Mouse (Mus musculus) heart, embryonic 13.5 days (tissue): ENCODE results near the gene Nudt16l1. TPM values are rescaled to one million over a fixed set of nuclear protein-coding genes. Genes with fewer than 3 reads are reported as not detected.
A peak's percentile ranks its signal among the peaks of the same experiment; 100 is the strongest.

ENCODE experiments used
- ATAC-seq: fragments of 200-750 bp; cut with Nextera tagmentation; 2 replicates; pipeline ENCODE4 v1.8.0; 2017; ENCODE audit warnings: moderate TSS enrichment; ENCODE audit not compliant: insufficient number of reproducible peaks, low FRiP score, low TSS enrichment; ENCODE audit errors: extremely low read depth
- H3K27ac ChIP-seq: fragments of 300-500 bp; sonication (generic); replicated peaks from 2 replicates; pipeline ENCODE4 v1.5.1; 2015; ENCODE audit warnings: moderate library complexity, mild to moderate bottlenecking, inconsistent platforms
- H3K27me3 ChIP-seq: fragments of 300-500 bp; sonication (generic); replicated peaks from 2 replicates; pipeline ENCODE4 v1.6.1; 2015; ENCODE audit warnings: mild to moderate bottlenecking, inconsistent platforms
- H3K36me3 ChIP-seq: fragments of 300-500 bp; sonication (generic); 2 replicates; pipeline ENCODE4 v1.6.1; 2015; ENCODE audit warnings: mild to moderate bottlenecking, inconsistent platforms
- H3K4me1 ChIP-seq: fragments of 300-500 bp; sonication (generic); 2 replicates; pipeline ENCODE4 v1.6.1; 2015; ENCODE audit warnings: inconsistent platforms
- H3K4me2 ChIP-seq: fragments of 300-500 bp; sonication (generic); 2 replicates; pipeline ENCODE4 v1.6.1; 2015; ENCODE audit warnings: inconsistent platforms, mild to moderate bottlenecking, moderate library complexity
- H3K4me3 ChIP-seq: fragments of 300-500 bp; sonication (generic); 2 replicates; pipeline ENCODE4 v1.5.1; 2015; ENCODE audit warnings: moderate library complexity, mild to moderate bottlenecking, inconsistent platforms
- H3K9ac ChIP-seq: fragments of 300-500 bp; sonication (generic); 2 replicates; pipeline ENCODE4 v1.6.1; 2015; ENCODE audit warnings: inconsistent platforms, mild to moderate bottlenecking, moderate library complexity
- H3K9me3 ChIP-seq: fragments of 300-500 bp; sonication (generic); 2 replicates; pipeline ENCODE4 v1.6.1; 2016; ENCODE audit warnings: inconsistent platforms
- whole genome bisulfite sequencing: fragments of 180-500 bp; shearing (Covaris S2); methylation state at CpG from one replicate; pipeline ENCODE4 v1.1.7; 2015; ENCODE audit warnings: mixed read lengths; 5-methylcytosine and 5-hydroxymethylcytosine counted together
- polyA plus RNA-seq: library from polyadenylated mRNA; unstranded; fragments of >200 nt; fragmentation: Nextera tagmentation; extraction: Ambion mirVana; gene quantifications from 2 replicates; pipeline ENCODE4 v1.2.1, GENCODE M21; 2015

Nudt16l1 gene
- polyA plus RNA-seq, 1 experiment from 2014 or later, result 105 TPM

DNA sequence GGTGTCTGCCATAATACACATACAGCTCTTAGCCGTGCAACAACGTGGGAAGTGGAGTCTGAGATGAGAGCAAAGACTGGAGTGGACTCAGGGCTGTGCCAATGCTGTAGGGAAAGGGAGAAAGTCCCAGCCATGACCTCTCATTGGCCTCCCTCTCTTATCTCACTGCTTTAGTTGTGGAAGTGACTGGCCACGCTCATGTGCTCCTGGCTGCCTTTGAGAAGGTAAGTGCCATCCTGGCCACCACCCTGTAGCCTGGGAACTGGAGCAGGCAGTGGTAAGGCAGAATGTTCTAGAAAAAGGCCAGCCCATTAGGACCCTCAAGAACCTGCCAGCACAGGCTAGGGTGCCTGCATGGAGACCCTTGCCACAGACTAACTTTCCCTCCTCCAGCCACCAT lies 22.6 kb upstream of the Nudt16l1 start:
- no peak overlapping the region for H3K4me3 ChIP-seq
- H3K9ac ChIP-seq, result no peak overlapping the region
- no peaks in the 10 kb centered on the region for H3K9me3 ChIP-seq
- H3K4me2 ChIP-seq, result no peak overlapping the region
- peaks cover 88% of the 10 kb centered on the region for H3K36me3 ChIP-seq
- 55% methylated on average over 3 of the region's 3 CpGs for WGBS
- no peak for ATAC-seq
- no peak overlapping the region for H3K27ac ChIP-seq
- H3K4me1 ChIP-seq, result peaks cover 26% of the 10 kb centered on the region
- H3K27me3 ChIP-seq, result no peaks in the 10 kb centered on the region

DNA sequence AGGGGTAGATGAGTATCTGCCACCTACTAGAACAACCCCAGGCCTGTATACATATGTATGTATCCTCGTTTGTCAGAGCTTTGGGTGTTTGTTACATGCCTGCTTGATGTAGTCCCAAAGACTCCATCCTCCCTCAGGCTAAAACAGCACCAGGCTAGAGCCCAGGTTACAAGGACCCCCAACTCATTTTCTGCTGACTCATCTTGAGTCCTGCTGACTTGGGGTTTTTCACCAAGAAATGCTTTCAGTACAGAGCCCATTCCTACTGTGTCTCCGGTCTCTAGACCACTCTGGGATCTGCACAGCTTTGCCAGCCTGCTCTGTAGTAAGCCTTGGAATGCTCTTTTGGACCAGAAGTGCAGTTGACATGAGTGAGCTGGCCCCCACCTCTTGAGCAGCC lies 22.0 kb upstream of the Nudt16l1 start:
- Histone ChIP-seq H3K9me3 (no peaks in the 10 kb centered on the region), H3K4me1 (peaks cover 26% of the 10 kb centered on the region), H3K27me3 (no peaks in the 10 kb centered on the region), H3K4me2 (no peak overlapping the region), H3K27ac (no peak overlapping the region), H3K4me3 (no peak overlapping the region), H3K36me3 (peaks cover 88% of the 10 kb centered on the region), H3K9ac (no peak overlapping the region)
- no peak for ATAC-seq
- 86% methylated on average over 2 of the region's 2 CpGs for WGBS

DNA sequence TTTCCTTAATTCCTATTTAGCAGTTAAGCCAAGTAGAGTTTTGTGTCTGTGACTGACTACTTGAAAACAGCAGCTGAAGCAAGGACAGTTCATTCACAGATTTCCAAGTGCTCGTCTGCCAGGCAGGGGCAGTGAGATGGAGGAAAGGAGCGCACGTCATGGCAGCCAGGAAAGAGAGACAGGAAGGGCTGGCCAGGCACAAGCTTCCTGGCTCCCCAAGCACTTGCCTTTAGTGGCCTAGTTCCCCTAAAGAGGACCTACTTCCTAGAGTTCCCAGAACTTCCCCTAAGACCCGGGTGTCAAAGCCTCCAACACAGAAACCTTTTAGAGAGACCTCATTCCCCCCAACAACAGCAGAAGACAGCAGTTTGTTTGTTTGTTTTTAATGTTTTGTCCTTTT lies 18.0 kb upstream of the Nudt16l1 start:
- H3K4me3 ChIP-seq, result no peak overlapping the region
- no peak for ATAC-seq
- no peak overlapping the region for H3K4me2 ChIP-seq
- no peaks in the 10 kb centered on the region for H3K27me3 ChIP-seq
- H3K36me3 ChIP-seq, result peaks cover 98% of the 10 kb centered on the region
- no peak overlapping the region for H3K9ac ChIP-seq
- peak overlapping the region; percentile 58 for H3K27ac ChIP-seq
- 68% methylated on average over 4 of the region's 4 CpGs for WGBS
- H3K9me3 ChIP-seq, result no peaks in the 10 kb centered on the region
- H3K4me1 ChIP-seq, result 0 out of 2 replicates have a peak, but pooled peaks cover 7% of the 10 kb centered on the region

DNA sequence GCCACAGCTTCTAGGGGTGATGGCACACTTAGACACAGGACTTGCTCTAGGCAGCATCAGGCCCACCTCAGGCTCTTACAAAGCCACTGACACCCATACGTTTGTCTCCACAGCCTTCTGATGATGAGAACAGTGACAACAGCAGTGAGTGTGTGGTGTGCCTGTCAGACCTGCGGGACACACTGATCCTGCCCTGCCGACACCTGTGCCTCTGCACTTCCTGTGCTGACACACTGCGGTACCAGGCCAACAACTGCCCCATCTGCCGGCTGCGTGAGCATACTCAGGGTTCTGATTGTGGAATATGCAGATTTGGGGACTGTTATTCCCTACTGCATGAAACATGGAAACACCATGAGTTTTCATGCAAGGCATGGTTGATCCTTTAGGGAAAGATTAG lies 16.1 kb upstream of the Nudt16l1 start:
- Histone ChIP-seq H3K36me3 (peaks cover 98% of the 10 kb centered on the region), H3K4me3 (no peak overlapping the region), H3K9me3 (no peaks in the 10 kb centered on the region), H3K27ac (no peak overlapping the region), H3K4me2 (no peak overlapping the region), H3K27me3 (no peaks in the 10 kb centered on the region), H3K4me1 (no peaks in the 10 kb centered on the region), H3K9ac (no peak overlapping the region)
- 79% methylated on average over 6 of the region's 6 CpGs for WGBS
- ATAC-seq, result no peak

DNA sequence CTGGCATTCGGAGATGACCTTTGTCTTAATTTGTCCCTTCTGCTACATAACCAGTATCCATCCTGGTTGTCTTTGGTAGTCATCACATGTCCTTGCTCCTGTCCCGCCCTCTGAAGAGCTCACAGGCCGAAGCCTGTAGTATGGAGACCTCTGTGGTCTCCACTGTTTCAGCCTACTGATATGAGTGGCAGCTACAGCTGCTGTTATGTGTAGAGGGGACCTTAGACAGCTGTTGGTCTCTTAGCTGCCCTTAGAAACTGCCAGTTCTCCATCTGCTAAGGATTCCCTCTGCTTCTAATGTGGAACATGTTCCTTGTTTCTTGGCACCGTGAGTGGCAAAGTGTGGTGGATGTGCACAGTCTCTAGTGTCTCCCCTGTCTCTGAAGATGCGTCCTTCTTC lies 14.6 kb upstream of the Nudt16l1 start:
- ATAC-seq, result no peak
- Histone ChIP-seq H3K27me3 (no peaks in the 10 kb centered on the region), H3K4me1 (0 out of 2 replicates have a peak, but pooled peaks cover 3% of the 10 kb centered on the region), H3K9me3 (no peaks in the 10 kb centered on the region), H3K36me3 (peaks cover 99% of the 10 kb centered on the region), H3K9ac (no peak overlapping the region), H3K27ac (no peak overlapping the region), H3K4me3 (no peak overlapping the region), H3K4me2 (no peak overlapping the region)
- 83% methylated on average over 5 of the region's 5 CpGs for WGBS

DNA sequence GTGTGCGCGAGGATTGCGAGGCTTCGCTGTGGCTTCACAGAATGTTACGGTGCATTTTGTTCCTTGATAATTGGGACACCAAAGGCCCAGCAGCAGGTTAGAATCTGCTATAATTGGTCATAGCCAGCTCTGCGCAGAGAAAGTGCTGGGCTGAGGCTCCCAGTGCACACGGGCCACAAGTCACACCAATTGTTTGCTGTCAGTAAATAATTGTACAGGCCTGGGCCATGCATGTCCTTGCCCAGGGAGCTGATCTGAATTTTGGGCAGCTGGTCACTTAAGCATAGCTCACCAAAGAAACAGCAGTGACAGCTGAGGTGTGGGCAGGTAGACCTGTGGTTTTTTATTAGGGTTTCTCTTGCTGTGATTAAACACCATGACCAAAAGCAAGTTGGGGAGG lies 10.6 kb upstream of the Nudt16l1 start:
- Histone ChIP-seq H3K27me3 (no peaks in the 10 kb centered on the region), H3K4me2 (no peak overlapping the region), H3K4me3 (no peak overlapping the region), H3K9me3 (no peaks in the 10 kb centered on the region), H3K4me1 (peaks cover 12% of the 10 kb centered on the region), H3K36me3 (peaks cover 100% of the 10 kb centered on the region), H3K27ac (no peak overlapping the region), H3K9ac (no peak overlapping the region)
- WGBS, result 90% methylated on average over 7 of the region's 7 CpGs
- ATAC-seq, result no peak

DNA sequence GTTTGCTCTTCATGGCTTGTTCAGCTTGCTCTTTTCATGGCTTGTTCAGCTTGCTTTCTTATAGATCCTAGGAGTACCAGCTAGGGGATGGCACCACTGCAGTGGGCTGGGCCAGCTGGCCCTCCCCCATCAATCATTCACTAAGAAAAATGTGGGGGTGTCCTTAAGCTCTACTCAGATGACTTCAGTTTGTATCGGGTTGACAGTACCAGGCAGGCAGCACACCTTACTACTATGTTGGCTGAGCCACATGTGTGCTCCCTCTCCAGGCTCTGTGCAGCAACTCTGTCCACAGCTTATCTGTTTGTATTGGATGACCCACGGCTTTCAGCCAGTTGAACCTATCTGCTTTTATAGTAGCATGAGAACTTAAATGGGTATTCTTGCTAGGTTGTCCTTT lies 10.1 kb upstream of the Nudt16l1 start:
- Histone ChIP-seq H3K36me3 (peaks cover 100% of the 10 kb centered on the region), H3K27ac (no peak overlapping the region; the same call in 1 of the 2 replicates), H3K4me2 (no peak overlapping the region), H3K4me3 (no peak overlapping the region), H3K9me3 (no peaks in the 10 kb centered on the region), H3K9ac (no peak overlapping the region), H3K27me3 (no peaks in the 10 kb centered on the region), H3K4me1 (peaks cover 13% of the 10 kb centered on the region)
- ATAC-seq, result no peak
- WGBS, result 68% methylated on average over 2 of the region's 2 CpGs

DNA sequence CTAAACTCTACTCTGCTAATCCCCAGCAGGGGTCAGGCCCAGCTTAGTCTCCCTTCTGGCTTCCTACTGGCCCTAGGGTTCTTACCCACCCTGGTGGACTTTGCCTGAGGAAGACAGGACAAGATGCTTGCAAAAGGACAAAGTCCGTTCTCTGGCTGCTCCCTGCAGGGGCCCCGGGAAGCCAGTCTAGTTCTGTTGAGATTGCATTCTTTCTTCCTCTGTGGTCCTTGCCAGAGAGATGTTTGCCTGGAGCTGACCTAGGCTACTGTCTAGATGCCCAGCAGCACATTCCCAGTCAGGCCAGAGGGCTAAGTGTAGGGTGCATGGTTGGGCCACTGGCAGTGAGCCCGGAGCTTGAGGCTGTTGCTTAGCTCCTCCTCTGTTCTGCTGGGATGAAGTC lies 6.1 kb upstream of the Nudt16l1 start:
- Histone ChIP-seq H3K9ac (no peak overlapping the region), H3K27me3 (no peaks in the 10 kb centered on the region), H3K4me3 (no peak overlapping the region), H3K4me1 (peaks cover 24% of the 10 kb centered on the region), H3K27ac (peak overlapping the region; percentile 15; the same call in 1 of the 2 replicates), H3K4me2 (no peak overlapping the region), H3K36me3 (peaks cover 100% of the 10 kb centered on the region), H3K9me3 (no peaks in the 10 kb centered on the region)
- ATAC-seq, result no peak
- 81% methylated on average over 3 of the region's 3 CpGs for WGBS

DNA sequence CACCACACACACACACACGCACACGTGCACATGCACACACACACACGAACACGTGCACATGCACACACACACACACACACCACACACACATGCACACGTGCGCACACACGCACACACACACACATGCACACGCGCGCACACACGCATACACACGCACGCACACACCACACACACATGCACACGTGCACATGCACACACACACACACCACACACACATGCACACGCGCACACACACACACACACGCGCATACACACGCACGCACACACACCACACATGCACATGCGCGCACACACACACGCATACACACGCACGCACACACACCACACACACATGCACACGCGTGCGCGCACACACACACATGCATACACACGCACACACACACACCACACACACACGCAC lies 3.1 kb upstream of the Nudt16l1 start:
- ATAC-seq, result no peak
- Histone ChIP-seq H3K4me1 (peaks cover 36% of the 10 kb centered on the region), H3K4me2 (no peak overlapping the region), H3K9ac (no peak overlapping the region), H3K27me3 (no peaks in the 10 kb centered on the region), H3K4me3 (no peak overlapping the region), H3K36me3 (peaks cover 83% of the 10 kb centered on the region), H3K9me3 (no peaks in the 10 kb centered on the region), H3K27ac (peak overlapping the region; percentile 72; the same call in 1 of the 2 replicates)
- 97% methylated on average over 31 of the region's 31 CpGs for WGBS

DNA sequence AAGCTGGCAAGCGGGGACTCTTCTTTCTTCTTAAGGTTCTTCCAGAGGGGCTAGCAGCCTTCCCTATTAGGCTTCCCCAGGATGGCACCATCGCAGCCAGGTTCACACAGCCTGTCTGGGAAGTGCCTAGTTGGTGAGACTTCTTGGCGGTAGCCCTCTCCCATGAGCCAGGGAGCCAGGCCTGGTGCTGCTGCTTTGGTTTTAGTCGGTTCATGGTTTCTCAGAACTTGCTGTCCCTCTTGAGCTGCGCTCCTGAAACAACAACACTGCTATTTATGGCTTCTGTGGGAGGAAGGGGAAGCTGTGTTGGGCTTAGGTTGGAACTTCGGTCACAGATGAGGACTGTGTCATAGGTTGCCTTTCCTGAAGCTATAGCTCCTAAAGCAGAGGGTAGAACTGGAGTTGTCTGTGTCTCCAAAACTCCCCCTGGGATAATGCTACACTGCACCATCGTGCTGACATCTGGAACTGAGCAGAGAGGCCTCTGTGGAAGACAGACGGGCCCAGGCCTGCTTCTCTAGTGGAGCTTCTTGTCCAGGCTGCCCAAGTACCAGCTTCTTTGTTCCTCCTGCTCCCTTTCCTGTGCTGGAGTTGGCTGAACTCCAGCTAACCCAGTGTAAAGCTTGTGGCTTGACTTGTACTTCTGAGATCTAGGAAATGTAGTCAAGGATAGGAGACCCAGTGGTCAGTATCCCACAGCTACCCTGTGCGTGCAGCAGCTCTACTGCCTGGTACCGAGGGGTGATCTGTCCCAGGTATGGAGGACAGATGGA lies 2.4 kb upstream of the Nudt16l1 start:
- H3K9me3 ChIP-seq, result no peaks in the 10 kb centered on the region
- no peak overlapping the region for H3K4me3 ChIP-seq
- H3K36me3 ChIP-seq, result peaks cover 83% of the 10 kb centered on the region
- no peaks in the 10 kb centered on the region for H3K27me3 ChIP-seq
- ATAC-seq, result no peak
- 76% methylated on average over 10 of the region's 10 CpGs for WGBS
- no peak overlapping the region for H3K4me2 ChIP-seq
- peak overlapping the region; percentile 72 for H3K27ac ChIP-seq
- peaks cover 36% of the 10 kb centered on the region for H3K4me1 ChIP-seq
- H3K9ac ChIP-seq, result no peak overlapping the region

DNA sequence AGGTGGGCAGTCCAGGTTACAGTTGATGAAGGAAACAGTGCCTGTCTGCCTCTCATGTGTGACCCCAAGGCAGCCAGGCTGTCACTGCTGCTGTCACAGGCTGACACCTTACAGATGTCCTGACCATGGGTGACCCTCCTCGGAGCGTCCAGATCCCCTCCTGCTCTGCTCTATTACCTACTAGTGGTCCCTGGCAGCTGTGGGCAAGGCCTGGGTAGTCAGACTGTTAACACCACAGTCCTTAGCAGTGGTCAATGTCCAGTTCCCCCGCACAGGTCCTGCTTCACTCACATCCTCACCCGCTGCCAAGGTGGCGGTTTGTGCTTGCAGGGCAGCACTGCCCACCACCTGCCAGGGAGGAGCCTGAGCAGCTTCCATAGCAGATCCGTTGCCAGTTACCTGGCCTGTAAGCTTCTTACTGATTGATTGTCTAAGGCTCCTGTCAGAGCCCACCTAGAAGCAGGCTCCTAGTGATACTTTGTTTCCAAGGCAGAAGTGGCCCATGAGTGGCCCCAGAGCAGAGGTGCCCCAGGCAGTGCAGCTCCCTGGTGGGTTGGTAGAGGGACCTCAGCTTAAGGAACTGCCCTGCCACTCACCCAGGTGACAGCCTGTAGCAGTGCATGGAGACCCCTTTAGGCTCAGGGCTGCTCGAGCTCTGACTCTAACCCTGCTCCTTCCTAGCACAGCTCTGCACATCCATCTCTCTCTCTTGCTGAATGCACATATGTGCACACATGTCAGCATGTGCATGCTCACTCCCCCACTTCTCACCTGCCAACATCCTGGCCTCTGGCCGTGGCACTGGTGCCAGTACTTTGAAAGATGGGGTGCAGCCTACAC lies 990 bp upstream of the Nudt16l1 start:
- H3K27ac ChIP-seq, result no peak overlapping the region
- no peaks in the 10 kb centered on the region for H3K9me3 ChIP-seq
- H3K4me2 ChIP-seq, result no peak overlapping the region
- H3K9ac ChIP-seq, result no peak overlapping the region
- H3K4me3 ChIP-seq, result no peak overlapping the region
- 84% methylated on average over 8 of the region's 8 CpGs for WGBS
- H3K4me1 ChIP-seq, result peaks cover 31% of the 10 kb centered on the region
- no peaks in the 10 kb centered on the region for H3K27me3 ChIP-seq
- ATAC-seq, result no peak
- H3K36me3 ChIP-seq, result peaks cover 83% of the 10 kb centered on the region
